Mouse (Mus musculus) E14TG2a.4 (cell line): ENCODE data around the gene Map4k4.

Experiments
- CTCF ChIP-seq: conservative IDR thresholded peaks from 2 replicates; pipeline ENCODE4 v1.5.1; 2014; ENCODE audit warnings: low read length
- NANOG ChIP-seq: IDR thresholded peaks from 2 replicates; pipeline ENCODE4 v1.6.1; 2014; ENCODE audit warnings: borderline replicate concordance, low read length, mixed read lengths
- POU5F1 ChIP-seq: IDR thresholded peaks from 2 replicates; pipeline ENCODE4 v1.6.1; 2014; ENCODE audit warnings: low read length, borderline replicate concordance

GRCm38 (mm10) chr1:39962840-39963239 lies 62.1 kb downstream of the Map4k4 start:
- TF ChIP-seq CTCF, result no peak
- no peak for TF ChIP-seq POU5F1
- no peak for TF ChIP-seq NANOG
